Mouse (Mus musculus) forebrain, embryonic 11.5 days (tissue): ENCODE results near the gene Krt36. TPM values are rescaled to one million over a fixed set of nuclear protein-coding genes. Genes with fewer than 3 reads are reported as not detected.

Experiments used
- ATAC-seq: fragments of 200-750 bp; cut with Nextera tagmentation; replicated peaks from 2 replicates; pipeline ENCODE4 v1.8.0; 2017; ENCODE audit warnings: moderate TSS enrichment; ENCODE audit not compliant: low FRiP score
- DNase-seq: peaks from one replicate; pipeline ENCODE4 v3.0.0-alpha.2; 2017; ENCODE audit warnings: low spot score
- H3K27ac ChIP-seq: fragments of 300-500 bp; sonication (generic); 2 replicates; pipeline ENCODE4 v1.5.1; 2014; ENCODE audit warnings: low read depth, low read length
- H3K27me3 ChIP-seq: fragments of 300-500 bp; sonication (generic); 2 replicates; pipeline ENCODE4 v1.6.1; 2014; ENCODE audit warnings: mild to moderate bottlenecking, low read length, mixed read lengths; ENCODE audit not compliant: control insufficient read depth, insufficient read depth
- H3K36me3 ChIP-seq: fragments of 300-500 bp; sonication (generic); 2 replicates; pipeline ENCODE4 v1.6.1; 2014; ENCODE audit warnings: mild to moderate bottlenecking, low read length, moderate library complexity, mixed read lengths; ENCODE audit not compliant: control insufficient read depth, insufficient read depth
- H3K4me1 ChIP-seq: fragments of 300-500 bp; sonication (generic); replicated peaks from 2 replicates; pipeline ENCODE4 v1.6.1; 2014; ENCODE audit warnings: low read length, mixed read lengths; ENCODE audit not compliant: control insufficient read depth, insufficient read depth
- H3K4me2 ChIP-seq: fragments of 300-500 bp; sonication (generic); 2 replicates; pipeline ENCODE4 v1.6.1; 2014; ENCODE audit warnings: low read depth, mild to moderate bottlenecking, low read length, moderate library complexity, mixed read lengths; ENCODE audit not compliant: severe bottlenecking
- H3K4me3 ChIP-seq: fragments of 300-500 bp; sonication (generic); 2 replicates; pipeline ENCODE4 v1.5.1; 2014; ENCODE audit warnings: low read depth, low read length
- H3K9ac ChIP-seq: fragments of 300-500 bp; sonication (generic); 2 replicates; pipeline ENCODE4 v1.6.1; 2014; ENCODE audit warnings: low read length
- H3K9me3 ChIP-seq: fragments of 300-500 bp; sonication (generic); 2 replicates; pipeline ENCODE4 v1.6.1; 2016; ENCODE audit warnings: low read length, mixed read lengths; ENCODE audit not compliant: control insufficient read depth
- WGBS: fragments of 180-500 bp; shearing (Covaris S2); extraction: QIAGEN DNeasy Blood & Tissue Kit; methylation state at CpG from one replicate; pipeline ENCODE4 v1.1.7; 2014; 5-methylcytosine and 5-hydroxymethylcytosine counted together
- polyA plus RNA-seq: library from polyadenylated mRNA; unstranded; fragments of >200 nt; fragmentation: Nextera tagmentation; extraction: Ambion mirVana; gene quantifications from 2 replicates; pipeline ENCODE4 v1.2.1, GENCODE M21; 2014

Gene Krt36
- polyA plus RNA-seq, 1 experiment from 2014 or later, result not detected

DNA sequence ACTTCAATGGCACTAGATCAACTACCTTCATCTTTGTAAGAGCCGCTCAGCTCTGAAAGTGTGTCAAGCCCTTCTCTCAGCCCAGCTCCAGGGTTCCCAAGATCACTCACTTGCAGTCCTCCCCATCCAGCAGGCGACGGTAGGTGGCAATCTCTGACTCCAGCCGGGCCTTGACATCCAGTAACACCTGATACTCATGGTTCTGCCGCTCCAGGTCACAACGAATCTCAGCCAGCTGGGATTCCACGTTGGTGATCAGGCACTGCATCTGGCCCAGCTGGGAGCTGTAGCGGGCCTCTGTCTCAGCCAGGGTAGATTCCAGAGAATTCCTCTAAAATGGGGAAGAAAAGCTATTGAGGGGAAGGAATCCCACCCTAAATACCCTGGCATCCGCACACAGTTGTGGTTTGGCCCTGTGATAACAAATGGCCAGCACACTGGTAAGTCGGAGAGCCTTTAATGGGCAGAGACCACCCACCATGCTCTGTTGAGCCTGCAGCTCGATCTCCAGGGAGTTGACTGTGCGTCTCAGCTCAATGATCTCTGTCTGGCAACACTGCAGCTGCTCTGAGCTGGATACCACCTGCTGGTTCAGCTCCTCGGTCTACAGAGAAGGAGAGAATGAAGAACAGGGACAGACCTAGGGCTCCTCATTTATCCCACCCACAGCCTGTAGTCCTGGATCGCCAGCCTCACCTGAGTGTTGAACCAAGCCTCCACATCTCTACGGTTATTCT lies 2.6 kb downstream of the Krt36 start:
- ATAC-seq, result no peak
- H3K27ac ChIP-seq, result no peak overlapping the region
- no peak overlapping the region for H3K9ac ChIP-seq
- no peak for DNase-seq
- H3K27me3 ChIP-seq, result no peaks in the 10 kb centered on the region
- no peak overlapping the region for H3K4me2 ChIP-seq
- no peak overlapping the region for H3K4me3 ChIP-seq
- H3K4me1 ChIP-seq, result no peaks in the 10 kb centered on the region; the same call in 1 of the 2 replicates
- WGBS, result 72% methylated on average over 15 of the region's 15 CpGs
- H3K36me3 ChIP-seq, result no peaks in the 10 kb centered on the region
- no peaks in the 10 kb centered on the region for H3K9me3 ChIP-seq

DNA sequence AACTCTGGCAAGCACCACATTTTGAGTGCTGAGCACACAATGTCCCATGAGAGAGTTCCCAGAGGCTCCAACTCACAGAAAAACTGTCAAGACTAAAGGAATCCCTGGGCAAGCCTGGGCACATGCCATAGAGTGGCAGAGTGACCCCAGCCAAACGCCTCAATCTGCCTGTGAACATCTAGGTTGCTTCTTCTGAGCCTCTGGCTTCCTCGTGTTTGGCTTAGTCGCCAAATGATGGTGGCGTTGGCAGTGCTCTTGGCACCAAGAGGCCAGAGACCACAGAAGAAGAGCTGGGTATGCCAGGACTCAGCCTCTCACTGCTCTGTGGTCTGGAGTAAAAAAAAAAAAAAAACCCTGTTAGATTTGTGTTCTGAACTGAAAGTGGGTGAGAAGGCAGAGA lies 5.0 kb downstream of the Krt36 start:
- DNase-seq, result no peak
- Histone ChIP-seq H3K4me2 (no peak overlapping the region), H3K27ac (no peak overlapping the region), H3K27me3 (no peaks in the 10 kb centered on the region), H3K9me3 (no peaks in the 10 kb centered on the region), H3K4me3 (no peak overlapping the region), H3K36me3 (no peaks in the 10 kb centered on the region), H3K9ac (no peak overlapping the region), H3K4me1 (no peaks in the 10 kb centered on the region; the same call in 1 of the 2 replicates)
- no peak for ATAC-seq
- WGBS, result 87% methylated on average over 4 of the region's 4 CpGs

DNA sequence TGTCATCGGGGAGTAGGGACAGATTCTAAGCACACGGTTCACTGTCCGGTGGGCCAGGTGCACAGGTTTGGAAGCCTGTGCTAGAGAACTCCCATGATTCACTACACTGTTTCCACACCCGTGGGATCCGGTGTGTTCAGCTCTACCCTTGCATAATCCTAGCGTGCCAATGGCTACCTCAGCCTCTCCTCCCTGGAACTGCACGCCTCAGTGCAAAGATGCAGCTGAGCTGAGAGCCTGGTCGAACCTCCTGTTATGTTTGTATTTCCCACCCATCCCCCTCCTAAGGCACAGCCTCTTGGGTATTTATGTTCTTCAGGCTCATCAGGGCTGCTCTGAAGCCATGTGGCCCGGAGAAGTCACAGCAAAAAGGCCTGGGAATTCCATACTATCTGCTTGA lies 7.6 kb downstream of the Krt36 start:
- H3K27me3 ChIP-seq, result no peaks in the 10 kb centered on the region
- no peaks in the 10 kb centered on the region; the same call in 1 of the 2 replicates for H3K4me1 ChIP-seq
- H3K4me2 ChIP-seq, result no peak overlapping the region
- 83% methylated on average over 9 of the region's 9 CpGs for WGBS
- no peak overlapping the region for H3K9ac ChIP-seq
- H3K27ac ChIP-seq, result no peak overlapping the region
- H3K36me3 ChIP-seq, result no peaks in the 10 kb centered on the region
- no peak overlapping the region for H3K4me3 ChIP-seq
- H3K9me3 ChIP-seq, result no peaks in the 10 kb centered on the region
- ATAC-seq (no peak), DNase-seq (no peak)

DNA sequence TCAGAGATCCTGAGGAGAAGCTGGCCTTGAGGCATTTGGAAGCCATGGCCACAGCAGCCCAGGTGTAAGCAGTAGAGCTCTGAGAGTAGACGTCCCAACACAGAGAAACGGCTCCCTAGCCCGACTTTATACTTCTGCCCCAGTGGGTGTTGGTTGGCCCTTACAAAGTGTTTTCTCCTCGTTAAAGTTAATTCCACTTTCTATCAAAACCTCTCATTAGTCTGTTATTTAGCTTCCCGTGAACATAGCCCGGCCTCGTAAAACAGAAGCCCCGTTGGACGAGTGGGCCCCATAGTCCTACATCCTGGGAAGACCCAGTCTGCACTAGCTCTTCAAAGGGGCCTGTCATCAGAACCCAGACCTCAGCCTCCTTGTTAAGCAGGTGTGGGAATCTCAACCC lies 9.3 kb downstream of the Krt36 start, which contains the start of gene Krt35:
TSS of gene Krt35 (minus strand) at position 101 of the 400 bp plus-strand sequence.
- Histone ChIP-seq H3K4me1 (no peaks in the 10 kb centered on the region), H3K36me3 (no peaks in the 10 kb centered on the region), H3K9ac (no peak within 1 kb of the TSS), H3K9me3 (no peaks in the 10 kb centered on the region), H3K4me2 (no peak within 1 kb of the TSS), H3K4me3 (no peak within 1 kb of the TSS), H3K27me3 (no peaks in the 10 kb centered on the region), H3K27ac (no peak within 1 kb of the TSS)
- no peak for ATAC-seq
- 67% methylated on average over 9 of the region's 9 CpGs for WGBS
- no peak for DNase-seq

DNA sequence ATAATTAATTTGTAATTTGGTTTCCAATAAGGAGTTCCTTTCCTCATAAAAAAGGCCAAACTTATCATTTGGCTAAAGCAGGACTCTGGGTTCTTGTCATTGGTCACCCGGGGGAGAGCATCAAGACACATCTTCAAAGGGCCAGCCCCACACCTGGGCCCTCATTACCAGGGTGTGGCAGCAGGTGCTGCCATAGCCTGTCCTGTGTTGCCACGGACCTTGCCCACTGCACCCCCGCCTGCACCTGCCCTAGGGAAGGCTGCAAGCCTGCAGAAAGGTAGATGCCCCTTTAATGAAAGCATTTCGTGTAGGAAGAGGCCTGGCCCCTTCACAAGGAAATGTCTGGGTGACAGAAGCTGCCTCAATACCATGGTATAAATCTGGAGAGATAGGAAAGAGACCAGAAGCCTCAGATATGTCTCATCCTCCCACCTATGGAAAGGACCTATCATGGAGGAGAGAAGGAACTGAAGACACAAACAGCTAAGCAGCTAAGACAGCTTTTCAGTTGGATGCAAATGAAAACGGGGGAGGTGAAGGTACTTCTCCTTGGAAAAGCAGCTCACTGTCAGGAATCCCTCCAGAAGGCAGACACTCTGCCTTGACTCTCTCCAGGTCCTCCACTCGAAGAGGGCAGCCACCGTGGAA lies 16.9 kb downstream of the Krt36 start:
- Histone ChIP-seq H3K36me3 (no peaks in the 10 kb centered on the region), H3K4me3 (no peak overlapping the region), H3K4me1 (no peaks in the 10 kb centered on the region), H3K27me3 (no peaks in the 10 kb centered on the region), H3K4me2 (no peak overlapping the region), H3K9me3 (no peaks in the 10 kb centered on the region), H3K9ac (no peak overlapping the region), H3K27ac (no peak overlapping the region)
- 75% methylated on average over 7 of the region's 7 CpGs for WGBS
- DNase-seq (no peak), ATAC-seq (no peak)

DNA sequence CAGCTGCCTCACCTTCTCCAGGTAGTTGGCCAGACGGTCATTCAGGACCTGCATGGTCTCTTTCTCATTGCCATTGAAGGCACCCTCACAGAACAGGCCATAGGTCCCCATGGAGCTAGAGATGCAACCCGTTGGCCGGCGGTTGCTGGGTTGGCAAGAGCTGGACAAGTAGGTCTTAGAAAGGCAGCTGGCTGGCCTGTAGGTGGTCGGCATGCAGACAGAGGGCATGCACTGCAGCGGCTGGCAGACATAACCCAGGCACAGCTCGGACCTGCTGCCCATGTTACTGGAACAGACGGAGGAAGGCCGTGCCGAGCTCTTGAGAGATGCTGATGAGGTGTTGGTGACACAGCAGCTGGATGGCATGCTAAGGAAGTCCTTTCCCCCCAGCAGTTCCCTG lies 17.6 kb downstream of the Krt36 start, which contains the start of gene Krt32:
TSS of gene Krt32 (minus strand) at position 366 of the 400 bp plus-strand sequence.
- 90% methylated on average over 10 of the region's 10 CpGs for whole genome bisulfite sequencing
- Histone ChIP-seq H3K4me1 (no peaks in the 10 kb centered on the region), H3K9me3 (no peaks in the 10 kb centered on the region), H3K27me3 (no peaks in the 10 kb centered on the region), H3K9ac (no peak within 1 kb of the TSS), H3K36me3 (no peaks in the 10 kb centered on the region), H3K4me3 (no peak within 1 kb of the TSS), H3K27ac (no peak within 1 kb of the TSS), H3K4me2 (no peak within 1 kb of the TSS)
- DNase-seq (no peak), ATAC-seq (no peak)

DNA sequence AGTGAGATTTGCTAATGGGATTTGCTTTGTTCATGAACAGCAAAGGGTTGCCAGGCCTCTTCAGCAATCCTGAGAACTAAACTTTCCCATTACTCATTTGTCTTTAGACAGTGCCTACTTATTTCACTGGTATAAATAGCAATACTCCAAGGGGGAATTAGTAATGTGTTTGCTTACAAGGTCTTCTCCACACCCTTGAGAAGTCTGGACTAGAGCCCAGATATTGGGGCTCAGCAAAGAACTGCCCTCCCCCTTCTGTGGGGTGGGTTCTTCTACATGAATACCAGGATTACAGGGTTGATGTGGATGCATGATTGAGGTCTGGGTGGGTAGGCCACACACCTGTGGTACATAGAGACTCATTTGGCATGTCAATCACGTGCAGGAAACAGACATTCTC lies 31.6 kb downstream of the Krt36 start:
- Histone ChIP-seq H3K9me3 (no peaks in the 10 kb centered on the region), H3K27ac (no peak overlapping the region), H3K4me1 (no peaks in the 10 kb centered on the region), H3K4me2 (no peak overlapping the region), H3K36me3 (no peaks in the 10 kb centered on the region), H3K27me3 (no peaks in the 10 kb centered on the region), H3K4me3 (no peak overlapping the region), H3K9ac (no peak overlapping the region)
- DNase-seq (no peak), ATAC-seq (no peak)
- WGBS, result 59% methylated on average over 1 of the region's 1 CpGs

DNA sequence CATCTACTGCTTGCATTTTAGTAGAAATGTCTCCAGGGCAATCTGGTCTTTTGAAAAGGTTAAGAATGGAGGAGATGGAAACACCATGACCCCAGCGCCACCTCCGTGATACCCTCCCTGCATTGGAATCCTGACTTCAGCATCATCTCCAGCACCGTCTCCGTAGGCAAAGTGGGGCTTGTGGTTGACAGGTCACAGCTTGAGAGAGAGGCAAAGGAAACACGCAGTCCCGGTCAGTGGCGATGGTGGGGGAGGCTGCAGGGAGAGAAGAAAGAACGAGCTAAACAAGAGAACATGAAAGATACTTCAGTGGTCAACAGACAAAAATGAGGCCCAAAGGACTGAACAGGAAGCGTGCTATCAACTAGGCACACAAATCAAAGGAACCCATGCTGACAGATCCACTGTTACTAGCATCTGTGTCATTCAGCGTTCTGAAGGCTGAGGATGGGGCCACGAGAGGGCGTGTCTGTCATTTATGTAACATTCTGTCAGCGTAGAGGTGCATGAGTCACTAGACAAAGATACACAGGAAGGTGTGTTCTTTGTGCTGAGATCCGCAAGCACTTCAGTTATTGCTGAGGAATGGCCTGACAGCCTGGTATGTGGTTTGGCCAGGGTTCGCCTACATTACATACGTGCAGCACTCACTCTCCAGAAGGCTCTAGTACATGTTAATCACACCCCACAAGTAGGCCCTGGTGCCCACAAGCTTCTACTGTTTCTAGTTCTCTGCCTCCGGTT lies 38.0 kb downstream of the Krt36 start:
- no peak for DNase-seq
- WGBS, result 92% methylated on average over 17 of the region's 17 CpGs
- H3K27me3 ChIP-seq, result no peaks in the 10 kb centered on the region

More for the DNA sequence above, 38.0 kb downstream of the Krt36 start:
- H3K9me3 ChIP-seq, result no peaks in the 10 kb centered on the region
- H3K4me2 ChIP-seq, result no peak overlapping the region
- H3K27ac ChIP-seq, result no peak overlapping the region
- H3K36me3 ChIP-seq, result no peaks in the 10 kb centered on the region
- H3K4me3 ChIP-seq, result no peak overlapping the region
- H3K9ac ChIP-seq, result no peak overlapping the region
- ATAC-seq, result no peak
- H3K4me1 ChIP-seq, result no peaks in the 10 kb centered on the region
